Mouse (Mus musculus) lung, embryonic 14.5 days (tissue): Measurements from ENCODE around the gene Magoh. TPM values are rescaled to one million over a fixed set of nuclear protein-coding genes. Genes with fewer than 3 reads are reported as not detected.

ENCODE experiments used
- ATAC-seq: fragments of 200-750 bp; cut with Nextera tagmentation; 2 replicates; pipeline ENCODE4 v1.8.0; 2017; ENCODE audit warnings: mild to moderate bottlenecking, moderate TSS enrichment, moderate library complexity; ENCODE audit not compliant: insufficient read depth
- DNase-seq: peaks from one replicate; pipeline ENCODE4 v3.0.0-alpha.2; 2015
- H3K27ac ChIP-seq: fragments of 300-500 bp; sonication (generic); 2 replicates; pipeline ENCODE4 v1.5.1; 2014; ENCODE audit warnings: low read depth, mild to moderate bottlenecking, moderate library complexity
- H3K27me3 ChIP-seq: fragments of 300-500 bp; sonication (generic); 2 replicates; pipeline ENCODE4 v1.6.1; 2014; ENCODE audit warnings: low read length, control low read depth; ENCODE audit not compliant: insufficient read depth
- H3K36me3 ChIP-seq: fragments of 300-500 bp; sonication (generic); 2 replicates; pipeline ENCODE4 v1.6.1; 2014; ENCODE audit warnings: control low read depth; ENCODE audit not compliant: insufficient read depth
- H3K4me1 ChIP-seq: fragments of 300-500 bp; sonication (generic); 2 replicates; pipeline ENCODE4 v1.6.1; 2014; ENCODE audit warnings: antibody characterized with exemption, control low read depth; ENCODE audit not compliant: insufficient read depth
- H3K4me2 ChIP-seq: fragments of 300-500 bp; sonication (generic); 2 replicates; pipeline ENCODE4 v1.6.1; 2014; ENCODE audit warnings: mild to moderate bottlenecking
- H3K4me3 ChIP-seq: fragments of 300-500 bp; sonication (generic); 2 replicates; pipeline ENCODE4 v1.5.1; 2014; ENCODE audit warnings: low read depth, low read length
- H3K9ac ChIP-seq: fragments of 300-500 bp; sonication (generic); 2 replicates; pipeline ENCODE4 v1.6.1; 2014
- H3K9me3 ChIP-seq: fragments of 300-500 bp; sonication (generic); 2 replicates; pipeline ENCODE4 v1.6.1; 2016; ENCODE audit warnings: low read depth, low read length, control low read depth
- CTCF ChIP-seq: IDR thresholded peaks from 2 replicates; pipeline ENCODE4 v1.5.1; 2016; ENCODE audit warnings: antibody characterized with exemption, low read depth
- WGBS: fragments of 180-500 bp; shearing (Covaris S2); extraction: QIAGEN DNeasy Blood & Tissue Kit; methylation state at CpG from one replicate; pipeline ENCODE4 v1.1.7; 2014; 5-methylcytosine and 5-hydroxymethylcytosine counted together
- polyA plus RNA-seq: library from polyadenylated mRNA; unstranded; fragments of >200 nt; fragmentation: Nextera tagmentation; extraction: Ambion mirVana; gene quantifications from 2 replicates; pipeline ENCODE4 v1.2.1, GENCODE M21; 2014

The Magoh gene
- polyA plus RNA-seq, 1 experiment from 2014 or later, result 219 TPM

GRCm38 (mm10) chr4:107836758-107837157 lies 42.8 kb upstream of the Magoh start:
- no peaks in the 10 kb centered on the region for H3K27me3 ChIP-seq
- DNase-seq (peak; percentile 83), ATAC-seq (no peak)
- no peak overlapping the region for H3K4me3 ChIP-seq
- peaks cover 7% of the 10 kb centered on the region; the same call in 1 of the 2 replicates for H3K4me1 ChIP-seq
- H3K9me3 ChIP-seq, result no peaks in the 10 kb centered on the region
- TF ChIP-seq CTCF, result no peak
- no peak overlapping the region for H3K27ac ChIP-seq
- no peak overlapping the region for H3K4me2 ChIP-seq
- WGBS, result 68% methylated on average over 5 of the region's 5 CpGs
- no peak overlapping the region for H3K9ac ChIP-seq
- H3K36me3 ChIP-seq, result no peaks in the 10 kb centered on the region

GRCm38 (mm10) chr4:107837910-107838309 lies 41.6 kb upstream of the Magoh start:
- TF ChIP-seq CTCF, result no peak
- WGBS, result 90% methylated on average over 3 of the region's 3 CpGs

GRCm38 (mm10) chr4:107843687-107844086 lies 35.9 kb upstream of the Magoh start:
- Histone ChIP-seq H3K9ac (no peak overlapping the region), H3K27me3 (peaks cover 24% of the 10 kb centered on the region), H3K4me3 (no peak overlapping the region), H3K4me2 (no peak overlapping the region), H3K9me3 (no peaks in the 10 kb centered on the region), H3K36me3 (no peaks in the 10 kb centered on the region), H3K27ac (no peak overlapping the region), H3K4me1 (no peaks in the 10 kb centered on the region)
- no peak for TF ChIP-seq CTCF
- no peak for DNase-seq
- ATAC-seq, result no peak
- WGBS, result 77% methylated on average over 8 of the region's 8 CpGs

More at GRCm38 (mm10) chr4:107837910-107838309, 41.6 kb upstream of the Magoh start:
- H3K4me1 ChIP-seq, result no peaks in the 10 kb centered on the region
- no peaks in the 10 kb centered on the region for H3K9me3 ChIP-seq
- H3K4me2 ChIP-seq, result no peak overlapping the region
- no peak overlapping the region for H3K4me3 ChIP-seq
- H3K9ac ChIP-seq, result no peak overlapping the region
- H3K27ac ChIP-seq, result no peak overlapping the region
- ATAC-seq (no peak), DNase-seq (no peak)
- no peaks in the 10 kb centered on the region for H3K27me3 ChIP-seq
- no peaks in the 10 kb centered on the region for H3K36me3 ChIP-seq

GRCm38 (mm10) chr4:107844971-107845370 lies 34.6 kb upstream of the Magoh start:
- ATAC-seq, result 0 out of 2 replicates have a peak, but pooled peaks have one; percentile 25
- Histone ChIP-seq H3K4me1 (no peaks in the 10 kb centered on the region), H3K4me2 (no peak overlapping the region), H3K27me3 (peaks cover 24% of the 10 kb centered on the region), H3K36me3 (no peaks in the 10 kb centered on the region), H3K4me3 (no peak overlapping the region), H3K9me3 (no peaks in the 10 kb centered on the region), H3K27ac (no peak overlapping the region), H3K9ac (no peak overlapping the region)
- WGBS, result 1% methylated on average over 10 of the region's 10 CpGs
- peak; percentile 92 for TF ChIP-seq CTCF
- peak; percentile 87 for DNase-seq

GRCm38 (mm10) chr4:107846795-107847194 lies 32.8 kb upstream of the Magoh start:
- H3K27ac ChIP-seq, result no peak overlapping the region
- 54% methylated on average over 7 of the region's 7 CpGs for whole genome bisulfite sequencing
- no peak overlapping the region for H3K4me2 ChIP-seq

GRCm38 (mm10) chr4:107848546-107848945 lies 31.0 kb upstream of the Magoh start:
- WGBS, result 72% methylated on average over 5 of the region's 5 CpGs

More at GRCm38 (mm10) chr4:107846795-107847194, 32.8 kb upstream of the Magoh start:
- H3K9ac ChIP-seq, result no peak overlapping the region
- H3K9me3 ChIP-seq, result no peaks in the 10 kb centered on the region
- ATAC-seq, result no peak
- TF ChIP-seq CTCF, result no peak
- no peaks in the 10 kb centered on the region for H3K4me1 ChIP-seq
- peaks cover 24% of the 10 kb centered on the region for H3K27me3 ChIP-seq
- peak overlapping the region; percentile 31 for H3K4me3 ChIP-seq
- no peaks in the 10 kb centered on the region for H3K36me3 ChIP-seq
- no peak for DNase-seq

GRCm38 (mm10) chr4:107849621-107850020 lies 29.9 kb upstream of the Magoh start:
- peaks cover 24% of the 10 kb centered on the region for H3K27me3 ChIP-seq

More at GRCm38 (mm10) chr4:107848546-107848945, 31.0 kb upstream of the Magoh start:
- H3K27me3 ChIP-seq, result peaks cover 24% of the 10 kb centered on the region
- H3K4me3 ChIP-seq, result no peak overlapping the region
- TF ChIP-seq CTCF, result no peak
- no peaks in the 10 kb centered on the region for H3K9me3 ChIP-seq
- H3K36me3 ChIP-seq, result no peaks in the 10 kb centered on the region
- ATAC-seq (no peak), DNase-seq (no peak)
- H3K9ac ChIP-seq, result no peak overlapping the region
- no peaks in the 10 kb centered on the region for H3K4me1 ChIP-seq
- no peak overlapping the region for H3K4me2 ChIP-seq
- no peak overlapping the region for H3K27ac ChIP-seq

GRCm38 (mm10) chr4:107850091-107850490 lies 29.5 kb upstream of the Magoh start:
- ATAC-seq (no peak), DNase-seq (no peak)
- H3K9me3 ChIP-seq, result no peaks in the 10 kb centered on the region
- H3K9ac ChIP-seq, result no peak overlapping the region
- WGBS, result 88% methylated on average over 8 of the region's 8 CpGs
- no peak overlapping the region for H3K4me2 ChIP-seq
- no peaks in the 10 kb centered on the region for H3K36me3 ChIP-seq
- no peak overlapping the region for H3K27ac ChIP-seq
- H3K4me3 ChIP-seq, result no peak overlapping the region
- no peak for TF ChIP-seq CTCF
- H3K27me3 ChIP-seq, result peaks cover 23% of the 10 kb centered on the region
- no peaks in the 10 kb centered on the region for H3K4me1 ChIP-seq

More at GRCm38 (mm10) chr4:107849621-107850020, 29.9 kb upstream of the Magoh start:
- no peak overlapping the region for H3K4me2 ChIP-seq
- no peaks in the 10 kb centered on the region for H3K36me3 ChIP-seq
- ATAC-seq (no peak), DNase-seq (no peak)
- H3K4me1 ChIP-seq, result no peaks in the 10 kb centered on the region
- TF ChIP-seq CTCF, result no peak
- no peak overlapping the region for H3K4me3 ChIP-seq
- no peak overlapping the region for H3K9ac ChIP-seq
- no peaks in the 10 kb centered on the region for H3K9me3 ChIP-seq
- no peak overlapping the region for H3K27ac ChIP-seq
- 77% methylated on average over 9 of the region's 9 CpGs for WGBS
